Mouse (Mus musculus): ENCODE results near the gene Il1f5. TPM values are rescaled to one million over a fixed set of nuclear protein-coding genes. Genes with fewer than 3 reads are reported as not detected.

The Il1f5 gene
- not detected in 2 replicates for polyA plus RNA-seq (2012; ENCODE audit: low replicate concordance)

GRCm38 (mm10) chr2:24276654-24277053 lies at the start of gene Il1f5:
Il1f5 (plus strand) TSS chr2:24276954.

DNA sequence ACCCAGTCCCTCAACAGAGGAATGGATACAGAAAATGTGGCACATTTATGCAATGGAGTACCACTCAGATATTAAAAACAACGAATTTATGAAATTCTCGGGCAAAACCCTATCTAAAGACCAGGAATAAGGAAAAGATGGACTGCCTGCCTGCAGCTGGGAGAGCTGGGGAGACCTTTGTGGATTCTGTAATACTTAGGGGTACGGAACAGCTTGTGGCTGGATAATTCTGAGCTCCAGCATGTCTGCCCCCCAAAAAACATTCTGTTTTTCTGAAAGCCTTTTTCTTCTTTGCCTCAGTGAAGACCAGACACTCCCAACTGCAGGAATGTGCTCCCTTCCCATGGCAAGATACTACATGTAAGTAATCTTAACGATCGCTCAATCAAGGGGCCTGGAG lies 14.1 kb downstream of the Il1f5 start, which contains the start of gene Il1f10:
Gene Il1f10 (plus strand): TSS at position 301 of the 400 bp plus-strand sequence.

Other genes with a start within 250 kb of the Il1f5 start
- gene Hnmt, start 227.6 kb upstream of the Il1f5 start, polyA plus RNA-seq (2012; ENCODE audit: low replicate concordance), result not detected in 2 replicates
- not detected in 2 replicates for gene Tbpl2, start 180.4 kb upstream of the Il1f5 start, polyA plus RNA-seq (2012; ENCODE audit: low replicate concordance)
- not detected in 2 replicates for gene Il1f8, start 123.8 kb upstream of the Il1f5 start, polyA plus RNA-seq (2012; ENCODE audit: low replicate concordance)
- 0.73 and 0.87 TPM in 2 replicates for gene Il1f9, start 90.5 kb upstream of the Il1f5 start, polyA plus RNA-seq (2012; ENCODE audit: low replicate concordance)
- not detected in 2 replicates for gene Il1f6, start 61.5 kb upstream of the Il1f5 start, polyA plus RNA-seq (2012; ENCODE audit: low replicate concordance)
- gene Il1f10, start 14.2 kb downstream of the Il1f5 start, polyA plus RNA-seq (2012; ENCODE audit: low replicate concordance), result not detected in 2 replicates
- gene Il1rn, start 59.9 kb downstream of the Il1f5 start, polyA plus RNA-seq (2012; ENCODE audit: low replicate concordance), result 0.94 and 1.5 TPM in 2 replicates
- 38.7 and 70.9 TPM in 2 replicates for gene Psd4, start 90.6 kb downstream of the Il1f5 start, polyA plus RNA-seq (2012; ENCODE audit: low replicate concordance)
- gene Pax8, start 198.6 kb downstream of the Il1f5 start, polyA plus RNA-seq (2012; ENCODE audit: low replicate concordance), result not detected in 2 replicates

Measured in hematopoietic multipotent progenitor cell, adult 10-12 weeks (in vitro differentiated cells).